Mouse (Mus musculus) retina, embryonic 14.5 days (tissue): Measurements from ENCODE around the gene Map3k13.
A peak's percentile ranks its signal among the peaks of the same experiment; 100 is the strongest.
"Not testable (repeated sequence)": the region's sequence is repeated elsewhere in the genome, so short reads cannot be mapped to it uniquely, and the experiment has no call there.

Source experiments
- DNase-seq: peaks from one replicate; pipeline ENCODE4 v3.0.0-alpha.2; 2015; ENCODE audit warnings: low spot score

Map3k13 gene

DNA sequence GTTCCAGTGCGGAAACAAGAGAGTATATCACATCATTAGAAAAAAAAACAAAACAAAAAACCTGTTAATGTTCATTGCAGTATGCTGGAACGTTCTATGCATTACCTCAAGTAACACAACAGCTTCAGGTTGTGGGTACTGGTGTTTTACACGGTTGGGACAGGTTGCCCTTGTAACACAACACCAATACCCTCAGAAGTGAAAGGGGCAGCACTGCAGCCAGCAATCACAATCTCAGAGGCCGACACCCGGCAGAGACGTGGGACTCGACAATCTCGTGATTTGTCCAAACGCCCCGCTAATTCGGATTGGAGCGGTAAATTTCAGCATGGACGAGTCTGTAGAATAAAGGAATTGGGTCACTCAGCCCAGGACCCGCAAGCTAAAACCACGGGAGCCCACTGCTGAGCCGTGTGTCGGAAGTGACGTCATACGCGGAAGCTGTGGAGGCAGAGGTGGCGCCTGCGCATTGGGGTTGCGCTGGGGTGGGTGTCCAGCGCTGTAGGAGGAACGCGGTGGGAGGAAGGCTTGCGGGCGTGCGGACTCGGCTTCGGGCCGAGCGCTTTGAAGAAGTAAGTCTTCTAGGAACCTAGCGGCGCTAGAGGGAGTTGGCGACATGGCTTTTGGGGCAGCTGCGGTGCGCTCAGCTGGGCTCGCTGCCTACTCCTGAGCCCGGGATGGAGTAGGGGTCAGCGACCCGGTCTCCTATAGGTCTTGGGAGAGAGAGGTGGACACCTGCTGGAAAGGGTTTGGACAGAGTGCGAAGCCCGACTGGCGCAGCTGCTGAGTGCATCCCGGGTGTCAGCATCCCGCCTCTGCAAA lies at the start of gene Map3k13:
TSS of gene Map3k13 (plus strand) at position 472 of the 822 bp plus-strand sequence.
- peak; percentile 98 for DNase-seq

DNA sequence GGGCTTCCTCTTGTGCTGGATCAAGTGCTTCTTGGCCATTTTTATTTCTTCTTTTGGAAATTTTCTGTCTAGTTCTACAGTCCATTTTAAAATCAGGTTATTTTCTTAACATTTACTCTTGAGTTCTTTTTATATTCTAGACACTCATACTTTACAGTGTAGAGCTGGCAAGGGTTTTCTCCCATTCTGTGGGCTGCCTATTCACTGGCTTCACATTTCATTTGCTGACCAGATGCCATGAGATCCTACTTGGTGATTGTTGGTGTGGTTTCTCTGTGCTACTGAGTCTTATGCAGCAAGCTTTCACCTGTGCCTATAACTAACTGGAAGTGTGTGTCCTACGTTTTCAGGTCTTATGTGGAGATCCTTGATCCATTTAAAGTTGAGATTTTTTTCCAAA lies 35.7 kb upstream of the Map3k13 start:
- DNase-seq: no peak

GRCm38 (mm10) chr16:21768255-21768654 lies 25.9 kb upstream of the Map3k13 start:
- peak; percentile 52 for DNase-seq

DNA sequence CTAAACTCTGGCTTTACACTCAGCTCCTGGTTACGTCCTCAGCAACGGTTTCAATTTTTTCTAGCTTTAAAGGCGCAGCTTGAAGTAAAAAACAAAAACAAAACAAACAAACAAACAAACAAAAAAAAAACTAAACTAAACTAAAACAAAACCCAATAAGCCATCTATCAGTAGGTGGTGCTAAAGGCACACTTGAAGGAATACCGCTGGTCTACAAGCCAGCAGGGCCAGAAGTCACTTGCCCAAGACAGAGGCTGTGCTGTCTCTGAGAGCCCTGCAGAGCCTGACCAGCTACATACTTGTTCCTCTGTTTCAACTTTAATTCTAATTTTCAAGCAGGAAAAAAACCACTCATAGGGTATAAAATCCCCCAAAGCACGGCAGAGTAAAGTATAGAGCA lies 24.5 kb upstream of the Map3k13 start:
- DNase-seq: peak; percentile 35

DNA sequence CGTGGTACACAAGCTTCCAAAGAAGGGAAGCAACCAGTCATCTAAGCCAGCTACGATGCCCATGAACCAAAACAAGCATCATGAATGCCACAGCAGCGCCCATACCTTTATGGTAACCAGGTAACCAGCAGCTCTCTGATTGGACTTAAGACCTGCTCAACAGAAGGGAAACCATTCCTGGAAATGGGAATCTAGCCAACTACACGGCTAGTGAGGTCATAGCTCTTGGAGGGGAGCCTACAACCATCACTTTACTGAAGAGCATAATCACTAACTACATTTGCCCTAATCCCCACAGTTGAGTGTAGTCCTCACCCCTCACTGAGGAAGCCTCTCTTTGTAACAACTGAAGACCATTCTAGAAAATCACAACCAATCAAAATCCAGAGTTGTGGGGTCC lies 19.4 kb upstream of the Map3k13 start:
- DNase-seq: no peak

DNA sequence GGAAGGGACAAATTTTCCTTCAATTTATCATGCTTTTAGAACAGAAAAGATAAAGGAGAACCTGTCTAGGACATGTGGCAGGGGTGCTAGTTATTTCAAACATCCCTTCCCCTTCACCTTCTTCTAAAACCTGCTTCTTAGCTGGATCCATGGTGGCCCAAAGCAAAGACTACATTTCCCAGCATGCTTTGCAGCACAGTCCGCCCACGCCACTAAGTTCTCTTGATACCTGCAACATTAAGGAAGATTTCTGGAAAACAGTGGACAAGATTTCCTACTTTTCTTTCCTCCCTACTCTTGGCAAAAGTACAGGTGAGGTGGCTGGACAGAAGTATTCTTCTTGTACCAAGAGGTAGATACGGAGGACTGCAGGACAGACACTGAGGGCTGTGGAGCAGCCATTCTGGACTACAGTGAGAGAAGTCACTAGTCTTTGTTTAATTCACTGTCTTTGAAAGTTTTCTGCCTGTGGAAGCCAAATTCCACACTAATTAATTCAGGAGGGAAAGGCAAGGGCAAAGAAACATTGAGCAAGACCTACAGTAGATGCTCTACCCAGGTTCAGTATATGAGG lies 15.8 kb upstream of the Map3k13 start:
- peak; percentile 64 for DNase-seq

DNA sequence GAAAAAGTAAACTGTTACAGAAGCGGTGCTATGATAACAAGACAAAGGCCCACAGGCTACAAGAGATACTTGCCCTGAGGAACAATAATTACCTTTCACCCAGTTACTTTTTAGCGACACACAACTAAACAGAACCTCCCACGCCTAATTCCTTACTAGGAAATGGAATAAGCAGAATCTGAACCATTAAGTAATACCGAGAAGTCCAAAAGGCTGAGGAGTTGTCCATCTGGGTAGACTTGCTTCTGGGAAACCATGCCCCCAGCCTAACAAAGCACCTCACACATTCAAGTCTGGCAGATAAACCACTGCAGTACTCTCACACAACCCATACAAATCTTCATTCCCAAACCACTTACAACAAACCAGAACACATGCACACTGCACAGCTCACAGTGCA lies 15.0 kb upstream of the Map3k13 start:
- no peak for DNase-seq

- DNase-seq: no peak
Measured at GRCm38 (mm10) chr16:21781277-21781676, 12.9 kb upstream of the Map3k13 start.

- no peak for DNase-seq
Measured at GRCm38 (mm10) chr16:21781895-21782294, 12.3 kb upstream of the Map3k13 start.

- no peak for DNase-seq
Measured at GRCm38 (mm10) chr16:21782807-21783206, 11.3 kb upstream of the Map3k13 start.

- no peak for DNase-seq
Measured at GRCm38 (mm10) chr16:21785000-21785399, 9.1 kb upstream of the Map3k13 start.

- no peak for DNase-seq
Measured at GRCm38 (mm10) chr16:21786317-21786716, 7.8 kb upstream of the Map3k13 start.

- peak; percentile 68 for DNase-seq
Measured at GRCm38 (mm10) chr16:21787516-21788353, 6.4 kb upstream of the Map3k13 start, which contains the start of gene Ehhadh. Gene Ehhadh (minus strand): TSS chr16:21787807.

GRCm38 (mm10) chr16:21788581-21788980 lies 5.6 kb upstream of the Map3k13 start:
- peak; percentile 26 for DNase-seq

GRCm38 (mm10) chr16:21789180-21789579 lies 5.0 kb upstream of the Map3k13 start:
- DNase-seq: no peak

- DNase-seq: no peak
Measured at GRCm38 (mm10) chr16:21790469-21790868, 3.7 kb upstream of the Map3k13 start.

DNA sequence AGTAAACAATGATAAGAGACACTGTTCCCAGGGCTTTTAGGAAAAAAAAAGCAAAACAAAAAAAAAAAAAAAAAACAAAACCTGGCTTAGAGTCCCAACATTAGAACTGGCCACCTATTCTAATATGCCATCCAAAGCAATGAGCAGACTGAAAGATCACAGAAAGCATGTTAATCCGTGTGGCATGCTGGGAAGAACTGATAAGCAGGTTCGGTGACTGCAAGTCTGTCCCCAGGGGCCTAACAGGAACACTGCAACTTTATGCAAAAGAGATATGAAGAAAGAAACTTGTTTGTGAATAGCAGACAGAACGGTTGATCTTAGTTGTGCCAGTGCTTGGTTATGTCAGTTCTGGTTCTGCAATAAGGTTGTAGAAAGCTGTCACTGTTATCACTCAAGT lies 2.4 kb upstream of the Map3k13 start:
- DNase-seq: no peak

- DNase-seq: not testable (repeated sequence)
Measured at GRCm38 (mm10) chr16:21793080-21793810, 901 bp upstream of the Map3k13 start.

- DNase-seq: no peak
Measured at GRCm38 (mm10) chr16:21794697-21795045, 525 bp downstream of the Map3k13 start.

GRCm38 (mm10) chr16:21795071-21795470 lies 925 bp downstream of the Map3k13 start:
- no peak for DNase-seq

GRCm38 (mm10) chr16:21804258-21804657 lies 10.1 kb downstream of the Map3k13 start:
- DNase-seq: no peak

- DNase-seq: no peak
Measured at GRCm38 (mm10) chr16:21806892-21807291, 12.7 kb downstream of the Map3k13 start.
